Mouse (Mus musculus): ENCODE measurements at regions not wholly inside any gene's neighbourhood (a gene's known extent, or its start where the extent isn't known, plus 50 kb on each side); places are given as distances from the start of the nearest gene placed in this dataset.

DNA sequence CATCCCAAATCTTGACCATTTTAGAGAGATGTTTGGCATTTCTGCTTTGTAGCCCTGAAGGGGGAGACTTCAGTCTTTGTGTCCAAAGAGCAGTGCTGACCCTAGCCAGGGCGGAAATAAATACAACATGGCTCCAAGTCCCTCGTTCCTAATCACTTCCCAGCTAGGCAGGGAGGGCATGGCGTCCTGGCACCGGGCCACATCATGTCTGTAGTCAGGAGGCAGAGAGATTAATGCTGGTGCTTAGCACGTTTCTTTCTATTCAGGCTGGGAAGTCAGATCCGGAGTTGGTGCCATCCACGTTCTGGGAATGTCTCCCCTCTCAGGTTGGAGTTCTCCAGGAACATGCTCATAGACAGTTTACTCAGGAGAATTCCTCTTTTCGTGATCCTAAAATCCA is 206.3 kb upstream of the Zfp64 start:
- ATAC-seq (ENCODE audit: insufficient read depth) (no peak), DNase-seq (ENCODE audit: low read depth in 3 of 3, low spot score in 3 of 3) (no peak)
- Histone ChIP-seq H3K4me3 (ENCODE audit: insufficient read depth in 1 of 2, low read depth in 2 of 2, low read length in 2 of 2) (no peak overlapping the region), H3K9ac (replicated peaks) (no peak overlapping the region), H3K4me1 (replicated peaks; ENCODE audit: control insufficient read depth in 2 of 2, insufficient read depth in 2 of 2, low read length in 1 of 2) (0 out of 4 replicates have a peak, but pooled peaks cover 0 to 1% of the 10 kb centered on the region in 2 experiments), H3K36me3 (replicated peaks; ENCODE audit: control insufficient read depth, insufficient read depth, low read depth) (no peaks in the 10 kb centered on the region), H3K9me3 (ENCODE audit: control insufficient read depth, low read length) (no peaks in the 10 kb centered on the region), H3K27me3 (ENCODE audit: control insufficient read depth, insufficient read depth, low read length) (no peaks in the 10 kb centered on the region), H3K4me2 (ENCODE audit: low read depth) (no peak overlapping the region), H3K27ac (no peak overlapping the region)
- 61% methylated on average over 8 of the region's 8 CpGs for WGBS (ENCODE audit: insufficient replicate concordance)
- no peak for TF ChIP-seq EP300 (IDR thresholded peaks at IDR 0.05; ENCODE audit: low read depth)
- no peak for TF ChIP-seq CTCF (IDR thresholded peaks at IDR 0.05; ENCODE audit: low read depth)

DNA sequence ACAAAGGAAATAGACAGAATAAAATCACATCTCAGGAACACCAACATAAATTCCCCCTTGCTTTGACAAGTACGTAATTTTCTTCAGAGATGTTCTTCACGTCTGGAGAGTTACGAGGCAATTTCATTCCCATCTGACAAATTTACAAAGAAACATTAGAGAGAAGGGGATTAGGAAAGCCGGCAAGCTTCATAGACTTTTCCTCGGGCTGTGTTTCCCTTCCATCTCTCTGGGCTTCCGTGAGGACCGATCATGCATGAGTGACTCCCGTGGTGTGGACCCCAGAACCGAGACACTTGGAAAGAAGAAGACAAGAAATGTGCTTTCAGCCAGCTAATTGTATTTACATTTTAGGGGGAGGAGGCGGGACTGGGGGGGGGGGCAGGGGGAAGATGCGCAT is 203.4 kb upstream of the Zfp64 start:
- Histone ChIP-seq H3K36me3 (replicated peaks; ENCODE audit: control insufficient read depth, insufficient read depth, low read depth) (no peaks in the 10 kb centered on the region), H3K4me1 (replicated peaks; ENCODE audit: control insufficient read depth in 2 of 2, insufficient read depth in 2 of 2, low read length in 1 of 2) (0 out of 4 replicates have a peak, but pooled peaks cover 0 to 1% of the 10 kb centered on the region in 2 experiments), H3K4me2 (ENCODE audit: low read depth) (no peak overlapping the region), H3K9me3 (ENCODE audit: control insufficient read depth, low read length) (no peaks in the 10 kb centered on the region), H3K27me3 (ENCODE audit: control insufficient read depth, insufficient read depth, low read length) (no peaks in the 10 kb centered on the region), H3K9ac (replicated peaks) (no peak overlapping the region), H3K27ac (no peak overlapping the region), H3K4me3 (ENCODE audit: insufficient read depth in 1 of 2, low read depth in 2 of 2, low read length in 2 of 2) (no peak overlapping the region)
- TF ChIP-seq EP300 (IDR thresholded peaks at IDR 0.05; ENCODE audit: low read depth), result no peak
- no peak for TF ChIP-seq CTCF (IDR thresholded peaks at IDR 0.05; ENCODE audit: low read depth)
- 64% methylated on average over 11 of the region's 11 CpGs for WGBS (ENCODE audit: insufficient replicate concordance)
- no peak for ATAC-seq (ENCODE audit: insufficient read depth)
- DNase-seq (ENCODE audit: low read depth in 3 of 3, low spot score in 3 of 3), result no peak

DNA sequence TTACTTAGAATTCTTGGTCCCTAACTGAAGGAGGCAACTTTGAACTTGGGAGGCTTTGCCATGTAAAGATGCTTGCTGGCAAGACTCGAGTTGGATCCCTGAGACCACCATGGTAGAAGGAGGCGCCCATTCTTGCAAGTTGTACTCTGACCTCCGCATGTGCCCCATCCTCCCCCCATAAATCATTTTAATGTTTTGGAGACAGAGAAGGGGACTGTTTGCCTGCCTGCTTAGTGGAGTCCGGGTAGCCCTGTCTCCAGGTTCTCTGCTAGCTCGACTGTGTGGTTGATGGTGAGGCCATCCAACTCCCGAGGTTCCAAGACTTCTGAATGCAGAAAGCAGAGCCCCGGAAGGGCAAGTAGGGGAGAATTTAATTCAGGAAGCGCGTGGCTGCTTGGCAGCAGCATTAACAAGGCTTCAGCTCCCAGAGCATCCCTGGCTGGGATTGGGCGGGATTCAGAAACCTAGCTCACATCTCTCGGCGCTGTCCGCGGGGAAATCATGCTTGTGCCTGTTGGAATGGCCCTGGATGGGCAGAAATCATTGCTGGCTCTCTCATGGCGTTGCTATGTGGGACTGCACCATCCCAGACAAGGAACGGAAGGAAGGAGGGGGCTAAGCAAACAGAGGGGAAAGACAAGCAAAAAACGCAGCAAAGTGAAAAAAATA is 202.8 kb upstream of the Zfp64 start:
- no peak for DNase-seq (ENCODE audit: low read depth in 3 of 3, low spot score in 3 of 3)

DNA sequence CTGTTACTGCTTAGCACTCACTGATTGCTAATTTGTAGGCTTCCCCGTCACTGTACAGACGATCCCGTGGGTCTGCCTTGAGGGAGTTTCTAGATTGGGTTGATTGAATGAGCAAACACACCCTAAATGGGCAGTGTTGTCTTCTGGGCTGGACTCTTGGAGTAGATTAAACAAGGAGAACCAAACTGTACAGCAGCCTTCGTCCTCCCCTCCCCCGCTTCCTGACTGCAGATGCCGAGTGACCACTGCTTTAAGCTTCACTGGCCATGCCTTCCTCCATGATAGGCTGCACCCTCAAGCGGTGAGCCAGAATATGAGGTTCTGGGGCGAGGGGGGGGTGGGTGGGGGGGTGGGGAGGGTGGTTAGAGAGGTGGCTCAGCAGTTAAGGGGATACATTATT is 201.5 kb upstream of the Zfp64 start:
- Histone ChIP-seq H3K4me1 (replicated peaks; ENCODE audit: control insufficient read depth in 2 of 2, insufficient read depth in 2 of 2, low read length in 1 of 2) (0 out of 4 replicates have a peak, but pooled peaks cover 0 to 1% of the 10 kb centered on the region in 2 experiments), H3K9me3 (ENCODE audit: control insufficient read depth, low read length) (no peaks in the 10 kb centered on the region), H3K4me3 (ENCODE audit: insufficient read depth in 1 of 2, low read depth in 2 of 2, low read length in 2 of 2) (no peak overlapping the region), H3K36me3 (replicated peaks; ENCODE audit: control insufficient read depth, insufficient read depth, low read depth) (no peaks in the 10 kb centered on the region), H3K4me2 (ENCODE audit: low read depth) (no peak overlapping the region), H3K27me3 (ENCODE audit: control insufficient read depth, insufficient read depth, low read length) (no peaks in the 10 kb centered on the region), H3K9ac (replicated peaks) (no peak overlapping the region), H3K27ac (no peak overlapping the region)
- 18% methylated on average over 8 of the region's 8 CpGs for WGBS (ENCODE audit: insufficient replicate concordance)
- no peak for ATAC-seq (ENCODE audit: insufficient read depth)
- no peak for TF ChIP-seq EP300 (IDR thresholded peaks at IDR 0.05; ENCODE audit: low read depth)
- TF ChIP-seq CTCF (IDR thresholded peaks at IDR 0.05; ENCODE audit: low read depth), result no peak
- no peak for DNase-seq (ENCODE audit: low read depth in 3 of 3, low spot score in 3 of 3)

More for the DNA sequence above, 202.8 kb upstream of the Zfp64 start:
- 51% methylated on average over 17 of the region's 17 CpGs for WGBS (ENCODE audit: insufficient replicate concordance)
- H3K27ac ChIP-seq, result no peak overlapping the region
- no peak for ATAC-seq (ENCODE audit: insufficient read depth)
- no peaks in the 10 kb centered on the region for H3K27me3 ChIP-seq (ENCODE audit: control insufficient read depth, insufficient read depth, low read length)
- H3K4me3 ChIP-seq (ENCODE audit: insufficient read depth in 1 of 2, low read depth in 2 of 2, low read length in 2 of 2), result no peak overlapping the region
- no peaks in the 10 kb centered on the region for H3K36me3 ChIP-seq (replicated peaks; ENCODE audit: control insufficient read depth, insufficient read depth, low read depth)
- 0 out of 4 replicates have a peak, but pooled peaks cover 0 to 1% of the 10 kb centered on the region in 2 experiments for H3K4me1 ChIP-seq (replicated peaks; ENCODE audit: control insufficient read depth in 2 of 2, insufficient read depth in 2 of 2, low read length in 1 of 2)
- H3K4me2 ChIP-seq (ENCODE audit: low read depth), result no peak overlapping the region
- TF ChIP-seq EP300 (IDR thresholded peaks at IDR 0.05; ENCODE audit: low read depth) (no peak), CTCF (IDR thresholded peaks at IDR 0.05; ENCODE audit: low read depth) (no peak)
- H3K9ac ChIP-seq (replicated peaks), result no peak overlapping the region
- H3K9me3 ChIP-seq (ENCODE audit: control insufficient read depth, low read length), result no peaks in the 10 kb centered on the region

DNA sequence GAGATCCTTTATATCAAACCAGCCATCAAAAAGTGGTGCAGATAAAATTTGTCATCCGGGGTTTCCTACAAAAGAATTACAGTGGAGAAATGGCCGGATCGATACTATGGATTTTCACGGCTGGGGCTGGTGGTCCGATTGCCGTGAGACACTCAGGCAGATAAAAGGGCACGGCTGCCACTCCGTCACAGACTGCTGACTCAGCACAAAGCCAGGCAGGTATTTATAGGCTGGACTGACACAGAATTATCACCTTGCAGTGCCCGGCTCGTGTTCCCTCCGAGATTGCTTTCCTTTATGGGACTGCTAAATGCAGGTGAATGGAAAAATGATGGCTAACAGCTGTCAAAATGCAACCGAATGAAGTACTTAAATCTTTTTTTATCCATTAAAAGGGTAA is 199.5 kb upstream of the Zfp64 start:
- Histone ChIP-seq H3K9me3 (ENCODE audit: control insufficient read depth, low read length) (no peaks in the 10 kb centered on the region), H3K4me3 (ENCODE audit: insufficient read depth in 1 of 2, low read depth in 2 of 2, low read length in 2 of 2) (no peak overlapping the region), H3K4me2 (ENCODE audit: low read depth) (no peak overlapping the region), H3K4me1 (replicated peaks; ENCODE audit: control insufficient read depth in 2 of 2, insufficient read depth in 2 of 2, low read length in 1 of 2) (0 out of 4 replicates have a peak, but pooled peaks cover 0 to 1% of the 10 kb centered on the region in 2 experiments), H3K27me3 (ENCODE audit: control insufficient read depth, insufficient read depth, low read length) (no peaks in the 10 kb centered on the region), H3K27ac (no peak overlapping the region), H3K9ac (replicated peaks) (no peak overlapping the region), H3K36me3 (replicated peaks; ENCODE audit: control insufficient read depth, insufficient read depth, low read depth) (no peaks in the 10 kb centered on the region)
- ATAC-seq (ENCODE audit: insufficient read depth), result no peak
- TF ChIP-seq EP300 (IDR thresholded peaks at IDR 0.05; ENCODE audit: low read depth) (no peak), CTCF (IDR thresholded peaks at IDR 0.05; ENCODE audit: low read depth) (no peak)
- 70% methylated on average over 12 of the region's 12 CpGs for WGBS (ENCODE audit: insufficient replicate concordance)
- no peak for DNase-seq (ENCODE audit: low read depth in 3 of 3, low spot score in 3 of 3)
